Mouse (Mus musculus) hindlimb bud, embryonic 11.5 days (tissue): ENCODE results near the gene 4930595D18Rik.

Experiments used
- DNase-seq: peaks from one replicate; pipeline ENCODE4 v3.0.0-alpha.2; 2012; ENCODE audit warnings: low read depth, low spot score; ENCODE audit errors: extremely low spot score

Gene 4930595D18Rik

DNA sequence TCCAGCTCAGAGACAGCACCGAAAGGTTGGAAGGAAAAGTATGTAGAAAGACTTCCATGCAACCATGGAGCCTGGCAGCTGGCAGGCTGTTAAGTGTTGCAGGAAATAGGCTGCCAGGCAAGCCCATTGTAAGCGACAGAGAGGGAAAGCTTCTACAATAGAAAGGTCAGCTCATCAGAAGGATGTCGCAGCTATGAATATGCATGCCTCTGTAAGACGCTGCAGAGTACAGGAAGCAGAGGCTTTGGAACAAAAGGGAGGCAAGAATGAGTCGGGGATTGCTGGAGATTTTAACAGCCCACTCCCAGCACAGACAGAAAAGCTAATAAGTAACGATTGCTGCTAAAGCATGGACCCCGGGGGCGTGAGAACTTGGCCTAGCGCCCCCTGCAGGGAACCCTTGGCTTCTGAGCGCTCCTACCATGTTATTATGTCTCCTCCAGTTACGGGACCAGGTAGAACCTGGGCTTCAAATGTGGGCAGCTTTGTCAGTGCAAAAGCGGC, 41.2 kb downstream of the 4930595D18Rik start:
- no peak for DNase-seq

DNA sequence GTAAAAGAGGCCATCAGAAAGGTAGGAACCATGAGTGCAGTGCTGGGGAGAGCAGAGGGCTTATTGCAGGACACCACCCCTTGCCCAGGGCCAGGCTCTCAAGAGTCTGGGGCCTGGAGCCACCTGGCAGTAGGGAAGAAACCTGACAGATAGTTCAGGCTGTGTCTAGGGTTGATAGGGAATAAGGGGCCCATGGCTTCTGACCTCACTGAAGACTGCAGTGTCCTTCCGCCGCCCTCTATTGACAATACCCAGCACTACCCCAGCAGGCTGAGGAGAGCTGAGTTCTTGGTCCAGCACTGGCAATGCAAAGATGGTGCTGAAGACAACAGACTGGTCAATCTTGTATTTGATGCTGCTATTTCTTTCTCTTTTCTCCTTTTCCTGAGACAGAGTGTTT, 47.2 kb downstream of the 4930595D18Rik start:
- no peak for DNase-seq

GRCm38 (mm10) chr12:111135953-111136352, 48.3 kb downstream of the 4930595D18Rik start:
- no peak for DNase-seq

DNA sequence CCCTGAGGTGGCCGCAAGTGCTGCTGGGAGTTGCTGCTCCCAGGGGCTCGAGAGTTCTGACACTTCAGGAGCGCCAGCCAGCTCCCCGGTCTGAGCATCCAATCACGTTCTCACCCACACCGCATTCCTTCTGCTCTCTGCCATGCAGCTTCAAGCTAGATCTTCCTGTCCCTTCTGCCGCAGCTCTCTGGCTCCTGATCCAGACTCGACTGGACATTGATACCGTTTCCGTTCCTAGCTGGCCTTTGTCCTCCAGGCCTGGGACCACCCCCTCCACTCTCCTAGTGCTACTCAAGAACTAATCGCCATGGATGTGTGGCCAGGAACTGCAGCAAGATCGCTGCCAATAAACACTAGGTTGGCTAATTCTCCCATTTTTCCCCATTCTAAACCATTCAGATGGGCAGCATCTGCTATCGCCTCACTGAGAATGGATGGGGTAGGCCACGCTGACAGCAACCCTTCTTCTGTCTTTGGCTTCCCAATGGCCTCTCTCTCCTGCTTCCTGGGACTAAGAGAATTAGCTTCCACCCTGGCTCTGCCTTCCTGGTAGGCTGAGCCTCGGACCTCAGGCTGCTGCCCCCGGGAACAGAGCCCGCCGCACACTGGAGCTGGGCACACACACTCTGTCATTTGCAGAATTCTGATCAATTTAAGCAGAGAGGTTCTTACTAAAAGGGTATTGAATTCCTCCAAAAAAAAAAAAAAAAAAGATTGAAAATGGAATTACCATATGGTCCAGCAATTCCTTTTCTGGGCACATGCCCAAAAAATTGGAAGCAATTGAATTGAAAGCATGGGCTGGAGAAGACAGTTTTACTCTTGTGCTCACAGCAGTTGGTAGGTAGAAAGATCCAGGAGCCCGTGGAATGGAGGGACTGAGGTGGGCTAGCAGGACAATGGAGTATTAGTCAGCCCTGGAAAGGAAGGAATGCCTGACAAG, 49.2 kb downstream of the 4930595D18Rik start:
- no peak for DNase-seq

- no peak for DNase-seq
These were observed 50.1 kb downstream of the 4930595D18Rik start for GRCm38 (mm10) chr12:111134169-111134568.

GRCm38 (mm10) chr12:111125666-111126065, 58.6 kb downstream of the 4930595D18Rik start:
- DNase-seq = no peak

GRCm38 (mm10) chr12:111124601-111125260, 59.6 kb downstream of the 4930595D18Rik start:
- DNase-seq = no peak

DNA sequence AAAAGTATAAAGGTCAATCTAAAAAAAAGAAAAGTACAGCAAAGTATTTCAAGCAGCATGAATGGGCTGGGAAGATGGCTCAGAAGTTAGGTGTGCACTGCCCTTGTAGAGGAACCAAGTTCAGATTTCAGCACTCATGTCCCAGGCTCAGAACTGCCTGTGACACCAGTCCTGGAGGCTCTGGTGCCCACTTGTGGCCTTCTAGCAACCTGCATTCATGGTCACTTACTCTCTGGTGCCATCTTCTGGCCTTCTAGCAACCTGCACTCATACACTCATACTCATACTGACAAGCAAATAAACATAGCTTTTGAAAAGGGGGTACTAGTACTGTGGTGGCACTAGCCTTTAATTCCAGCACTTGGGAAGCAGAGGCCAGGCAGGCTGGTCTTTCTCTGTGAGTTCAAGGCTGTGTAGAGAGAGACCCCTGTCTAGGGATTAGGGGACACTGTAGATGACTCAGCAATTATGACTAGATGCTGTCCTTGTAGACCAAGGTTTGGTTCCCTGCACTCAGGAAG, 61.9 kb downstream of the 4930595D18Rik start:
- no peak for DNase-seq

DNA sequence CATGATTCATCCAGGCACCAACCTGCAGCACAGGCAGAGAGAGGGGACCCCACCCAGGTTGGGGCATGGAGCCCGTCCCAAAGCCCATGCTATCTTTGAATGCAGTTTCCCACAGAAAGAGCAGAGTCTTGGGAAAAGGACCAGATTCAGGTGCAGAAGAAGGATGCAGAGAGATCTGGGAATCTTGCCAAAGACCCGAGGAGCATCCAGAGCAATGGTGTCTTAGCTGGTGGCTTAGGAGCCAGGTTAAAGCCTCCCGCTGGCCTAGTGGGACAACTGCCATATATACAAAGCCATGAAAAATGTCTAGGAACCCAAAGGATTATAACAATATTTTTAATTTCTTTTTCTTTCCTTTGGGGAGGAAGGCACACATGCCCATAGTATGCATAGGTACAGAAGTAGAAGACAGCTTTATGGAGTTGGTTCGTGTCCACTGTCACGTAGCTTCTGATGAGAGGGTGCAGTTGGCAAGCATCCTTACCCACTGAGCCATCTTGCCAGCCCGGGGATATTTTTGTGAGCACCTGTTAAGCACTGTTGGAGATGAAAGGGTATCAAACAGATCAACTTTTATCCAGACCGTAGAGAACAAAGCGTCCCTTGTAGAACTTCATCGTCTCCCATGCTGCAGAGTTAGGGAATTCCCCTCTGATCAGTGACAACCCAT, 63.2 kb downstream of the 4930595D18Rik start:
- DNase-seq = no peak

DNA sequence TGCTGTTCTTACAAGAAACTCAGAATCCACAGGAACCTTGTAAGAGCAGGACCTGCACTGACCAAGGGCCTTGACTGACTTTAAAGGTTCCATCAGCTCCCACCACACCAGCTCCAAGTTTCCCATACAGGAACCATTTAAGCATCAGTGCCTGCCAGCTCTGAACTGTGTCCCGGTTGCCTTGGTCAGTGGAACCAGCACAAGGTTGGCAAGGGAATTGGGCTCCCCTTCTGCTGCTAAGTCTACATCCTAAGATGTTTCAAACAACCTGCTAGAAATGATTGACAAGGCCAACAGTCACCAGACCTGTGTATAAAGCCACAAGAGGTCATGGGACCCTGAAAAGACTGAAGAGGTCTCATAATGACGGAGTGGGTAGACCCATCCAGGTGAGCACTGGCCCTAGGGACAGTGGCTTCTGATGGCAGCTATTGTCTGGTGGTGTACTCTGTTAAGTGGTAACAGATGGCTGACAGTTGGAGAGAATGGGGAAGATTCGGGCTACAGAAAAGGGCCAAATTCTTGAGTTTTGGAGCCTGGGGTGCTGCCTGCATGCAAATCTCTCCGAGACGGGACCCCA, 64.7 kb downstream of the 4930595D18Rik start:
- DNase-seq = no peak

- DNase-seq = no peak
These were observed 69.7 kb downstream of the 4930595D18Rik start for GRCm38 (mm10) chr12:111114593-111114992.

GRCm38 (mm10) chr12:111111176-111111575, 73.1 kb downstream of the 4930595D18Rik start:
- no peak for DNase-seq
